Mouse (Mus musculus) adrenal gland, adult 10 weeks (tissue): ENCODE data around the gene Tmc4. TPM values are rescaled to one million over a fixed set of nuclear protein-coding genes. Genes with fewer than 3 reads are reported as not detected.

ENCODE experiments used
- polyA plus RNA-seq: library from polyadenylated mRNA; stranded (reverse); fragments of 350-450 nt; fragmentation: Illumina TruSeq; extraction: RNeasy Lipid Tissue Mini Kit (QIAGEN cat#74804); gene quantifications from one replicate; pipeline ENCODE4 v1.2.3, GENCODE M21; 2014; ENCODE audit warnings: low read depth, low replicate concordance

The Tmc4 gene
- polyA plus RNA-seq = 7.2 TPM

DNA sequence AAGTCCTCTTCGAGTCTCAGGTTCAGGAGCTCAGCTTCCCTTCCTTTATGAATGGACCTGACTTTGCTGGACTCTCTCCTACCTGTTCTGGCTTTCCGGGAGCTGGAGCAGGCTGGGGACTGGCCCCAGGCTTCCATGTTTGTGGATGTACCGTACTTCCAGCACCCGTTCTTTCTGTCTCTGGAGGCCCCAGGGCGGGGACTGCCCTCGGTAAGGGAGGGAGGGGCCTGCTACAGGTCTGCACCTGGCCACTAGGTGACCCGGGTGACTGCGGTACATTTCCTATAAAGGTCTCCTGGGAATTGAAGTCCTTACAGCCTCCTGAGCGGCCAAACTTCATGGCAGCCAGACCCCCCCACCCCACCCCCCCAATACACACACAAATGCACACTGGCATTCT is at the start of gene Tmc4:
Tmc4 (minus strand) TSS at position 212 of the 400 bp plus-strand sequence.

DNA sequence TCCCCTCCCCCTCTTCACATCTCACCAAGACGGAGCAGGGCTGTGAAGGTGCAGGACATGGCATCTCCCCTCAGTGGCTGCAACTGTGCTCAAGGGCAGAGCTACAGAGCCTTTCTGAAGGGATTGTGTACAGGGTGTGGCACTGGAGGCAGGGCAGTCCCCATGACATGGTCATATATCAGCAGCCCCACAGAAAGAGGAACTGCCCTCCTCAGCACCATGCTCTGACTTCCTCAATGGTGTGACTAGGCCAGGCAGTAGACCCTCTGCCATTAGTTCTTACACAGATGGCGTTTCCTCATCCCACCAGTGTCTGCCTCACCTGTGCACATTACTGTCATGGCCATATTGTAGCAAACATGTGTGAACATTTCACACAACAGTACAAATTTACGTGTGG is 42.9 kb upstream of the Tmc4 start, which contains the start of gene Pirb:
Pirb (minus strand) TSS at position 124 of the 400 bp plus-strand sequence.

GRCm38 (mm10) chr7:3703879-3704441 is 26.6 kb upstream of the Tmc4 start, which contains the start of gene Rps9:
Gene Rps9 (plus strand): TSS chr7:3703993.

GRCm38 (mm10) chr7:3692987-3693808 is 15.8 kb upstream of the Tmc4 start, which contains the start of gene Mboat7:
Gene Mboat7 (minus strand): TSS chr7:3693523.

DNA sequence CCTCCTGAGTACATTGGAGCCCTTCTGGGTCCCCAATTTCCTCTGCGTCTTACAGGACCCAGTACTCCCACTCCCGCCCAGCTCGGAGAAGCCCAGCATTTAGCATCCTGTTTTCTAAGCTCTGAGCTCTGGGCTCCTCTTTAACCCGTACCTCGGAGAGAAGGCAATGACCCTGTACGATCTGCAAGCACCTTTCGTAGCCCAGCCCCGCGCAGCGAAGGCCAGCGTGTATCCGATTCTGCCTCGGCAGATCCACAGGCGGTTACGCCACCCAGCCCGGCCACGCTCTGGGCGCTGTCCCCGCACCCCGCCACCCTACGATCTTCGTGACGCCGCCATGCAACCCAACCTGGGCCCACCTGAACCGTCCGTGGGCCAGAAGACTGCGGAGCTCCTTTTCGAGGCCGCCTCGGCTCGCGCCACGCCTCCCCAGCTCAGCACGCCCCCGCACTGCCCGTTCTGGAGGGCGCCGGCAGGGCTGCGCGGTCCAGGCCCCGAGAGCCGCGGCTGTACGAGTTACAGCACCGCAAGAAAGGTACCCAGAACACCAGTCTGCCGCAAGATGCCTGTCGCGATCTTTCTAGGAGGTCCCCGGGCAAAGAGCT is 15.1 kb upstream of the Tmc4 start, which contains the start of gene Tsen34:
Tsen34 (plus strand) TSS at position 482 of the 605 bp plus-strand sequence.

GRCm38 (mm10) chr7:3665215-3666114 is 11.9 kb downstream of the Tmc4 start, which contains the start of gene Leng1:
Gene Leng1 (minus strand): TSS chr7:3665840.

GRCm38 (mm10) chr7:3644672-3645487 is 32.5 kb downstream of the Tmc4 start, which contains the start of gene Cnot3:
Gene Cnot3 (plus strand): TSS chr7:3645268.

DNA sequence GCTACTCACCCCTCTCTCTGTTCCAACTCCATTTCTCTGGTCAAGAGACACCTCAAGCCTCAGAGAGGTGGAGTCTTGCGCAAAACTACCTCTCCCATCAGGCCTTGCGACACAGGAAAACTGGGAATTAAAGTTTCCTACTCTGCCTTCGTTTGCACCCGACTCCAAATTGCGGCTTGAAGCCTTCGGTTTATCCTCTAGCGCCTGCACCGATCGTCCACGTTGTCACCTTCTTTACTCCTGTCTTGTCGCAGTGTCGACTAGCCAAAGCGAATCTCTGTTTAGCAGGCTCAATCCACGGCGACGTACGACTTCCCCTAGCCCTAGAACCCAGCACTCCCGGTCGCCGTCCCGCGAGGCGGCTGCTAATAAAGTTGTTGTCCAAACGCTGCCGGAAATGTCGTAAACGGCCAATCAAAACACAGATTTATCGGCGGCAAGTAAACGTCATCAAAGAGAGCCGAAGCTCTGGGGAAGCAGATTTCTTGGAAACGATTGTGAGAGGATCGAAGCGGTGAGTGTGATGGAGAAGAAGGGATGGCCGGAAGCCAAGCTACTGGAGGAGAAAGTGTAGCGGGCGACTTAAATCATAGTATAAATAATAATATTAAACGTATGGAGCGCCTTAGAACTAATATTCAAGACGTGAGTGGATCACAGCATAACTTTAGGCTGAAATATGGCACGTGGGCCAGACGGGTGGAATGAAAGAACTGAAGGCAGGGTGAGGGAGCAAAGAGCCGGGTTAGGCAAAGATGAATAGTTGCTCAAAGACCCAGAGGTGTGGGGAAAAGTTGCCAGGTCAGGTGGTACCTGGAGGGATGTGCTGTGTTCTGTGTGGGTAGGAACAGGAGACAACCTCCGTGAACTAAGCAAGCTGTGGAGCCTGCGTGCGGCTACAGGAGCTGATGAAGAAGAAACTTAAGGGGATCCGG is 47.5 kb downstream of the Tmc4 start, which contains the start of the genes Tfpt and Prpf31:
Tfpt (minus strand) TSS at position 387 of the 935 bp plus-strand sequence.
Prpf31 (plus strand) TSS at position 443 of the 935 bp plus-strand sequence.

DNA sequence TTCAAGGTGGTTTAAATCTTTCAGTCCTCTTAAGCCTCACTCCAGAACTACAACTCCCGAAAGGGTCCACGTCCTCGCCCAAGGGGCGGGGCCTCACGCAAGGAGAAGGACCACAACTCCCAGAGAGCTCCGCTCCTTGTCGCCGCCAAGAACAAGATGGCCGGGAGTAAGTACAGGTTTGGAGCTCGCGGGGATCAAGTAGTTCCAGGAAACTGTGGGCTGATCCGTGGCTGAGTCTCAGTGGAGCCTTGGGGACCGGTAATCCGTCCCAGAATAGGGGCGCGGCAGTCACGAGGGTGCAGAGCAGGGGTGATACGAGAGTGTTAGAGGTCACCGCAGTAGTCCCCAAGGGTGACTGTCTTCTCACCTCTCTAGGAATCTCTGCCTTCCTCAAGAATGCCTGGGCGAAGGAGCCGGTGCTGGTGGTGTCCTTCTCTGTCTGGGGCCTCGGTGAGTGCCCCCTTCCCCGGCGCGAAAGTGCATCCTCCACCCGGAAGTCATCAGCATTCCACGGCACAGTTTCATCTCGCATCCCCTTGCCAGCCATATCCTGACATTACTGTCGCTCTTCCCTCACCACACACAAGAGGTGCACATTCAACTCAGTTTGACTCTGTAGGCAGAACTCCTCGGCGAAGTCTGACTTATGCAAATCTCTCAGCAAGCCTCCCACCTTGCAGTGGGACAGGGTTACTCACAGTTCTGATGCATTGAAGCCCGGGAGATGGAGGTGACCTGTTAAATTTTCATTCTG is 59.9 kb downstream of the Tmc4 start, which contains the start of gene Ndufa3:
Ndufa3 (plus strand) TSS at position 132 of the 754 bp plus-strand sequence.

GRCm38 (mm10) chr7:3616057-3616388 is 61.3 kb downstream of the Tmc4 start, which contains the start of gene Oscar:
Gene Oscar (minus strand): TSS chr7:3616157.

Other genes starting within 250 kb of the Tmc4 start
- not detected for gene Tarm1, start 174.9 kb downstream of the Tmc4 start, polyA plus RNA-seq
- not detected for gene Oscar, start 61.4 kb downstream of the Tmc4 start, polyA plus RNA-seq
- gene Ndufa3, start 60.2 kb downstream of the Tmc4 start, polyA plus RNA-seq = 21.2 TPM
- gene Tfpt, start 47.6 kb downstream of the Tmc4 start, polyA plus RNA-seq = 1.6 TPM
- gene Prpf31, start 47.6 kb downstream of the Tmc4 start, polyA plus RNA-seq = 23.3 TPM
- 12.3 TPM for gene Cnot3, start 32.3 kb downstream of the Tmc4 start, polyA plus RNA-seq
- gene Leng1, start 11.7 kb downstream of the Tmc4 start, polyA plus RNA-seq = 6.0 TPM
- gene Tsen34, start 15.3 kb upstream of the Tmc4 start, polyA plus RNA-seq = 9.3 TPM
- 61.1 TPM for gene Mboat7, start 16.0 kb upstream of the Tmc4 start, polyA plus RNA-seq
- gene Rps9, start 26.4 kb upstream of the Tmc4 start, polyA plus RNA-seq = 11.8 TPM
- gene Pirb, start 42.8 kb upstream of the Tmc4 start, polyA plus RNA-seq = 2.7 TPM
- not detected for gene Gm15448, start 148.1 kb upstream of the Tmc4 start, polyA plus RNA-seq
- gene Pira2, start 167.5 kb upstream of the Tmc4 start, polyA plus RNA-seq = 0.58 TPM
- not detected for gene Gm14548, start 220.6 kb upstream of the Tmc4 start, polyA plus RNA-seq
- not detected for gene Lilra6, start 237.9 kb upstream of the Tmc4 start, polyA plus RNA-seq